Mouse (Mus musculus): ENCODE measurements around the gene Wdr17. TPM values are rescaled to one million over a fixed set of nuclear protein-coding genes. Genes with fewer than 3 reads are reported as not detected.
A peak's percentile ranks its signal among the peaks of the same experiment; 100 is the strongest.

The Wdr17 gene
- polyA plus RNA-seq, 1 experiment from 2014 or later: 1.0 TPM

GRCm38 (mm10) chr8:54779317-54780133, 107.5 kb downstream of the Wdr17 start:
- ATAC-seq (ENCODE audit: insufficient number of reproducible peaks, low FRiP score, low TSS enrichment, low read depth): peak; percentile 55; the same call in 1 of the 2 replicates
- 0 out of 2 replicates have a peak, but pooled peaks cover 4% of the 10 kb centered on the region for H3K27me3 ChIP-seq
- no peaks in the 10 kb centered on the region for H3K36me3 ChIP-seq
- H3K9me3 ChIP-seq: no peaks in the 10 kb centered on the region
- H3K27ac ChIP-seq: no peak overlapping the region
- peak overlapping the region; percentile 61 for H3K4me2 ChIP-seq
- H3K9ac ChIP-seq: no peak overlapping the region
- peaks cover 13% of the 10 kb centered on the region for H3K4me1 ChIP-seq
- under 1% methylated on average over 23 of the region's 23 CpGs for WGBS
- H3K4me3 ChIP-seq: peak overlapping the region; percentile 32

- no peaks in the 10 kb centered on the region for H3K9me3 ChIP-seq
- ATAC-seq (ENCODE audit: insufficient number of reproducible peaks, low FRiP score, low TSS enrichment, low read depth): no peak
- no peaks in the 10 kb centered on the region for H3K36me3 ChIP-seq
- no peak overlapping the region for H3K4me2 ChIP-seq
- peaks cover 13% of the 10 kb centered on the region for H3K4me1 ChIP-seq
- H3K4me3 ChIP-seq: no peak overlapping the region
- no peak overlapping the region for H3K9ac ChIP-seq
- 0 out of 2 replicates have a peak, but pooled peaks cover 4% of the 10 kb centered on the region for H3K27me3 ChIP-seq
- H3K27ac ChIP-seq: no peak overlapping the region
Observed at GRCm38 (mm10) chr8:54777012-54777411, 110.0 kb downstream of the Wdr17 start.

- ATAC-seq (ENCODE audit: insufficient number of reproducible peaks, low FRiP score, low TSS enrichment, low read depth): no peak
- Histone ChIP-seq H3K4me1 (peaks cover 13% of the 10 kb centered on the region), H3K27ac (no peak overlapping the region), H3K9me3 (no peaks in the 10 kb centered on the region), H3K4me3 (no peak overlapping the region), H3K36me3 (no peaks in the 10 kb centered on the region), H3K27me3 (0 out of 2 replicates have a peak, but pooled peaks cover 4% of the 10 kb centered on the region), H3K4me2 (no peak overlapping the region), H3K9ac (no peak overlapping the region)
Observed at GRCm38 (mm10) chr8:54776241-54776640, 110.7 kb downstream of the Wdr17 start.

- Histone ChIP-seq H3K27ac (no peak overlapping the region), H3K36me3 (no peaks in the 10 kb centered on the region), H3K9ac (no peak overlapping the region), H3K9me3 (no peaks in the 10 kb centered on the region), H3K4me3 (no peak overlapping the region), H3K27me3 (no peaks in the 10 kb centered on the region), H3K4me1 (no peaks in the 10 kb centered on the region), H3K4me2 (no peak overlapping the region)
- WGBS: 57% methylated on average over 1 of the region's 1 CpGs
- ATAC-seq (ENCODE audit: insufficient number of reproducible peaks, low FRiP score, low TSS enrichment, low read depth): no peak
Observed at GRCm38 (mm10) chr8:54757646-54758045, 129.3 kb downstream of the Wdr17 start.

GRCm38 (mm10) chr8:54736660-54737312, 150.2 kb downstream of the Wdr17 start:
- 59% methylated on average over 5 of the region's 5 CpGs for WGBS
- H3K27me3 ChIP-seq: no peaks in the 10 kb centered on the region
- H3K4me2 ChIP-seq: no peak overlapping the region
- no peak overlapping the region for H3K27ac ChIP-seq
- no peak overlapping the region for H3K9ac ChIP-seq
- H3K4me1 ChIP-seq: no peaks in the 10 kb centered on the region
- H3K36me3 ChIP-seq: no peaks in the 10 kb centered on the region
- H3K4me3 ChIP-seq: no peak overlapping the region
- no peaks in the 10 kb centered on the region for H3K9me3 ChIP-seq
- no peak for ATAC-seq (ENCODE audit: insufficient number of reproducible peaks, low FRiP score, low TSS enrichment, low read depth)

- ATAC-seq (ENCODE audit: insufficient number of reproducible peaks, low FRiP score, low TSS enrichment, low read depth): no peak
- Histone ChIP-seq H3K4me3 (peak overlapping the region; percentile 43), H3K9ac (no peak overlapping the region)
Observed at GRCm38 (mm10) chr8:54724668-54725035, 162.3 kb downstream of the Wdr17 start.

GRCm38 (mm10) chr8:54723976-54724667, 162.9 kb downstream of the Wdr17 start:
- no peaks in the 10 kb centered on the region for H3K36me3 ChIP-seq
- H3K27ac ChIP-seq: no peak overlapping the region
- H3K9me3 ChIP-seq: no peaks in the 10 kb centered on the region
- H3K4me3 ChIP-seq: peak overlapping the region; percentile 43
- H3K27me3 ChIP-seq: no peaks in the 10 kb centered on the region
- WGBS: 1% methylated on average over 23 of the region's 23 CpGs
- ATAC-seq (ENCODE audit: insufficient number of reproducible peaks, low FRiP score, low TSS enrichment, low read depth): peak; percentile 99
- H3K4me2 ChIP-seq: peak overlapping the region; percentile 75
- H3K4me1 ChIP-seq: peaks cover 7% of the 10 kb centered on the region; the same call in 1 of the 2 replicates
- H3K9ac ChIP-seq: no peak overlapping the region

More at GRCm38 (mm10) chr8:54724668-54725035, 162.3 kb downstream of the Wdr17 start:
- Histone ChIP-seq H3K4me1 (peaks cover 7% of the 10 kb centered on the region; the same call in 1 of the 2 replicates), H3K36me3 (no peaks in the 10 kb centered on the region), H3K27ac (no peak overlapping the region), H3K4me2 (peak overlapping the region; percentile 75), H3K9me3 (no peaks in the 10 kb centered on the region), H3K27me3 (no peaks in the 10 kb centered on the region)
- 8% methylated on average over 8 of the region's 8 CpGs for WGBS

- 59% methylated on average over 4 of the region's 4 CpGs for WGBS
- ATAC-seq (ENCODE audit: insufficient number of reproducible peaks, low FRiP score, low TSS enrichment, low read depth): no peak
- Histone ChIP-seq H3K9me3 (no peaks in the 10 kb centered on the region), H3K27ac (no peak overlapping the region), H3K4me1 (no peaks in the 10 kb centered on the region), H3K9ac (no peak overlapping the region), H3K4me2 (no peak overlapping the region), H3K27me3 (no peaks in the 10 kb centered on the region), H3K4me3 (no peak overlapping the region), H3K36me3 (no peaks in the 10 kb centered on the region)
Observed at GRCm38 (mm10) chr8:54718515-54718914, 168.5 kb downstream of the Wdr17 start.

GRCm38 (mm10) chr8:54705743-54706142, 181.2 kb downstream of the Wdr17 start:
- H3K9ac ChIP-seq: no peak overlapping the region
- H3K4me2 ChIP-seq: no peak overlapping the region
- no peak for ATAC-seq (ENCODE audit: insufficient number of reproducible peaks, low FRiP score, low TSS enrichment, low read depth)
- WGBS: 53% methylated on average over 2 of the region's 2 CpGs
- no peak overlapping the region for H3K27ac ChIP-seq
- no peaks in the 10 kb centered on the region for H3K27me3 ChIP-seq
- no peaks in the 10 kb centered on the region for H3K36me3 ChIP-seq
- H3K9me3 ChIP-seq: no peaks in the 10 kb centered on the region
- H3K4me1 ChIP-seq: no peaks in the 10 kb centered on the region
- H3K4me3 ChIP-seq: no peak overlapping the region

GRCm38 (mm10) chr8:54671806-54672205, 215.2 kb downstream of the Wdr17 start:
- no peaks in the 10 kb centered on the region for H3K36me3 ChIP-seq
- H3K4me2 ChIP-seq: no peak overlapping the region
- no peak for ATAC-seq (ENCODE audit: insufficient number of reproducible peaks, low FRiP score, low TSS enrichment, low read depth)
- no peak overlapping the region for H3K9ac ChIP-seq
- no peaks in the 10 kb centered on the region for H3K9me3 ChIP-seq
- no peak overlapping the region for H3K4me3 ChIP-seq
- H3K27me3 ChIP-seq: no peaks in the 10 kb centered on the region
- H3K4me1 ChIP-seq: no peaks in the 10 kb centered on the region
- no peak overlapping the region for H3K27ac ChIP-seq

- 71% methylated on average over 3 of the region's 3 CpGs for WGBS
Observed at GRCm38 (mm10) chr8:54667756-54668155, 219.2 kb downstream of the Wdr17 start.

GRCm38 (mm10) chr8:54660675-54661074, 226.3 kb downstream of the Wdr17 start:
- Histone ChIP-seq H3K27ac (no peak overlapping the region), H3K4me2 (no peak overlapping the region), H3K27me3 (no peaks in the 10 kb centered on the region), H3K4me1 (no peaks in the 10 kb centered on the region), H3K36me3 (no peaks in the 10 kb centered on the region), H3K9me3 (no peaks in the 10 kb centered on the region), H3K4me3 (no peak overlapping the region), H3K9ac (no peak overlapping the region)
- ATAC-seq (ENCODE audit: insufficient number of reproducible peaks, low FRiP score, low TSS enrichment, low read depth): no peak
- WGBS: 35% methylated on average over 5 of the region's 5 CpGs

More at GRCm38 (mm10) chr8:54667756-54668155, 219.2 kb downstream of the Wdr17 start:
- no peaks in the 10 kb centered on the region for H3K4me1 ChIP-seq
- ATAC-seq (ENCODE audit: insufficient number of reproducible peaks, low FRiP score, low TSS enrichment, low read depth): no peak
- H3K9ac ChIP-seq: no peak overlapping the region
- no peaks in the 10 kb centered on the region for H3K9me3 ChIP-seq
- no peak overlapping the region for H3K27ac ChIP-seq
- H3K36me3 ChIP-seq: no peaks in the 10 kb centered on the region
- H3K27me3 ChIP-seq: no peaks in the 10 kb centered on the region
- H3K4me2 ChIP-seq: no peak overlapping the region
- no peak overlapping the region for H3K4me3 ChIP-seq

Measured in limb, embryonic 15.5 days (tissue).